Mouse (Mus musculus): ENCODE data around the gene Fam213a. TPM values are rescaled to one million over a fixed set of nuclear protein-coding genes. Genes with fewer than 3 reads are reported as not detected.

Fam213a gene
- total RNA-seq, 4 experiments from 2014 or later, result 135 to 159 (median 145) TPM

DNA sequence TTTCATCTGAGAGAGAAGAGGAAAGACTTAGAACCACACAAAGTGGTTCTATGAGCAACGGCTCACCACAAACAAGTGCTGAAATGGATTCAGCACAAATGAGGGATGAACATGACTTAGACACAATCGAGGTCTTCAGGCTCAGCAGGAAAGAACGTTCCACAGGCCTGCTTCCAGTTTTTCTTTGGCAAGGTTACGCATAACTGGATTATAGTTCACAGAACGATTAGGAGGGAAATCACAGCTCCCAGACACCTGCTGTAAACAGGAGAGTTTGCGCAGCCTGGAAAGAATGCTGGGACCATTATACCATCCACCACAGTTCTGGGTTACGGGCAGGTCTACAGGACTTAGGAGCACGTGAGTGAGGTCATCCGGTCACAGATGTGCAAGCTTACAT lies 7.9 kb downstream of the Fam213a start:
- DNase-seq (ENCODE audit: low spot score in 2 of 2), result no peak

GRCm38 (mm10) chr14:41004201-41005141 lies 9.1 kb downstream of the Fam213a start:
- DNase-seq (ENCODE audit: low spot score in 2 of 2), result peak in 1 of 2 experiments; percentile 24

DNA sequence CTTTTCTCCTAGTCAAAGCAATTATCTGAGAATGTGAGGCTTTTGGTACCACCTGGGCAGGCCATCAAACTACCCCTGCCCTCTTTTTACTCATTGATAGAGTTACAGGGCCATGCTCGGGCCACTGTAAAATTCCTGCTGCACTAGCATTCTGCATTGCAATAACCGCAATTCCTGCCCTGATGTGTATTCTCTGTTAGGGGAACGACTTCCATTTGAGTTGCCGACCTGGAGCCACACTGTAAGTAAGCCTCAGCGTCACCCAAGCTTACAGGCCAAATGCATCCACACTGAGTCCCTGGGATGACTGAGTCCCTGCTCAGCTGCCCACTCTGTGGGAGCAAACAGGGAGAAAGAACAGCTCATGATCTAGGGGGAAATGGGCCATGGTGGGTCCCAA lies 12.0 kb downstream of the Fam213a start:
- no peak for DNase-seq (ENCODE audit: low spot score in 2 of 2)

GRCm38 (mm10) chr14:41000801-41001200 lies 12.8 kb downstream of the Fam213a start:
- no peak for DNase-seq (ENCODE audit: low spot score in 2 of 2)

DNA sequence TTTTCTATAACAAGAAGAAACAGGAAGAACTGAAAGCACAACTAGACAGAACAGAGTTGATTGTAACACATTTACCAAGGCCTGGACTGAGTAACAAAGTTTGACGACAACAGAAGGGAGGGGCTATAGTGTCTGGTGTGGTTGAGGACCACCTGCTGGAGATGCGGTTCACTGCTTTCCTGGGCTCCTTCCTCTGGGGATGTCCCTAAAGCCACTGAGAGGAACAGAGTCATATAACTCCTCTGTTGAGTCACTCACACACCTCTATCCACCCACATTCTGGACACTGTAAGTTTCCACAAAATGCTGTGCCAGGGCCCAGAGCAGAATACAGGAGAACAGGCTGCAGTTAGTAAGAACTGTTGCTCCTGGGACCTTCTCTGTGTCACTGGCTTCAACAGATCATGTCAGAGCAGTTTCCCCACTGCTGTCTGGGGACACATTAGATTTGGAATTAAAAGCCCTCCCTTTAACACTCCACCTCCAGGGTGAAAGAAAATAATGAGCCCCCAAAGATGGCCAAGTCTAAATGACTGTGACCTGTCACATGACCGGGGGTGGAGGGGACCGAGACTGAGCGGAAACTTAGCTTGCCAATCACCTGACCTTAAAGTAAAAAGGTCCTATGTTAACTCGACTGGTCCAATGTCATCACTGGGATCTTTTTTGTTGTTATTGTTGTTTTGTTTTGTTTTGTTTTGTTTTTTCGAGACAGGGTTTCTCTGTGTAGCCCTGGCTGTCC lies 13.5 kb downstream of the Fam213a start:
- DNase-seq (ENCODE audit: low spot score in 2 of 2), result no peak

DNA sequence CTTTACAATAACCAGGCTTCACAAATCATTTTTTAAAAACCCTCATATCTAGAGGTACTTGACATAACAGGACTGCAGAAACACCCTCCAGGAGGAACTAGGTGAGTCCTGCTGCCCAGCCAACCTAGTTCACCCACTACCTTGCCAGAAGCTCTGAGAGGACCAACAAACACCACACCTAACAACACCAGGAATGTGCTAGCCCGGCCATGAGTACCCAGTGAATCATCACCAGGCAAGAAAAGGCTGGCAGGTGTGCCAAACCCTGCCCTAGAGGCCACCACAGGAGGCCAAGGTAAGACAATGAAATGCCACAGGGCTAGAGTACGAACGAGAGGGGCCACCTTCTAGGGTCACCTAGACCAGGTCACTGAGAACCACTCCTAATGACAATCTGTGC lies 17.4 kb downstream of the Fam213a start:
- no peak for DNase-seq (ENCODE audit: low spot score in 2 of 2)

DNA sequence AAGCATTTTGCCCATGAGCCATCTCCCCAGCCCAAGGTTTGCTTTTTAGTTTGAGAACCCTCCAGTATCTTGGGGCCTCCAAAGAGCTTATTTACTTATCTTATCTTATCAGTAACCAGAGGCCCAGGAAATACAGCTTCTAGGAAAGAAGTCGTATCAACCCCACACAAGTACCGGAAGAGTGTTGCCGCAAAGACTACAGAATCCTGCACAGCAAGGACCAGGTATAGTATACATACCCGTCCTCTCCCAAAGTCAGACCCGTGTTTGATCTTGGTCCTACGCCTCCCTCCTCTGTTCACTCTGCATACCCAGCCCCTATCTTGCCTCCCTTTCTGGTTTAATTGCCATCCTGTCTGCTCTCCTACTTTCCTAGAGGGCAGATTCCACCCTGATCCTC lies 21.1 kb downstream of the Fam213a start:
- DNase-seq (ENCODE audit: low spot score in 2 of 2), result no peak

DNA sequence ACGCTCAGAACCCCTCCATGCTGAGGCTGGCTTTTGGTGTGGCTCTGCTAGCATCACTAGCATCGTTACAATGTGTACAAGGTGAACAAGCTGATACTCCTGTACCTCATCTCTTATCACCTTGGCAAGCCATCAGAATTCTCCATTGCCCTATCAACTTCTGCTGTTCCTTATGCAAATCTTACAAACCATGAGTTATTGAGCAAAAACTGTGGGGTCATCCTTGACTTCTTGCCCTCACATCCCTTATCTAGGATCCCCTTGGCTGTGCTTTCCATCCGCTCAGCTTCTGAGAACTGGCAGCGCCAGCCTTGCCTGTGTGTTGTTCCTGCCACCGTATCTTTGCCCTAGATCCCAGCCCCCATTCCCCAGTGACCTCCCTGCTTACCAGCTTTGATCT lies 24.8 kb downstream of the Fam213a start:
- DNase-seq (ENCODE audit: low spot score in 2 of 2), result no peak

- DNase-seq (ENCODE audit: low spot score in 2 of 2), result no peak
Observed at GRCm38 (mm10) chr14:40987184-40987583, 26.4 kb downstream of the Fam213a start.

DNA sequence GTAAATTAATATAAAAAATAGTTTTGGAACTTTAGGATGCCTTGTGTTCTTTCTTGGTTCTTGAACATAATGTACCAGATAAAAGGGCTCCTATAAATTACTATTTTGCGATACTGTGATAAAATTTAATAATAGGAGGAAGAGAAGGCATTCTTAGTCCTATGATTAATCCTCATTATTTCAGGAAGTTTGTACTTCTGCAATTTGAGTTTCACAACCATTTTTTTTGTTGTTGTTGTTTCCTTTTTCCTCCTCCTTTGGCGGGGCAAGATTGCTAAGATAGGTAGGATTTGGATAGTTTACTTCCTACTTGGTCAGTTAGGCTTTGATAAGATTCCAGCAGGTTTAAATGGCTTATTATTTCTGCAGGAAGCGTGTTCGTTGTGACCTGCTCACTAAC lies 28.0 kb downstream of the Fam213a start:
- no peak for DNase-seq (ENCODE audit: low spot score in 2 of 2)

DNA sequence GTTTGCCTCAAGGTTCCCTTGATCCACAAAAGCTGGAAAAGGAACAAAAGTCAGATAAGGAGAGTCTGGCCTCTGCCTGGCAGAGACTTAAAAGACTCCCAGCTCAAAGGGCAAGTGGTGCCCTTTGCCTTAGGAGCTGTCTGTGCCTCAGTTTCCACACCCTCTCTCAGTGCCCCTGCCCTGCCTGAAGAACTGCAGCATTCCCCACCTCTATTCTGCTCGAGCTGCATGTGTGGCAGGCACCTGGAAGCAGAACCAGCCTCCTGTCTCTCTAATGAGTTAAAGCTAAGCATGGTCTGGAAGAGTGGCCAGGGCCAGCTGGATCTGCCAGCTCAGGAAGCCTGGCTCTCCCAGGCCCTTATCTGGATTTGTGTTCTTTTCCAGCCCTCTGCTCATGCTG lies 33.9 kb downstream of the Fam213a start:
- DNase-seq (ENCODE audit: low spot score in 2 of 2), result no peak

- peak in 1 of 2 experiments; percentile 43 for DNase-seq (ENCODE audit: low spot score in 2 of 2)
Observed at GRCm38 (mm10) chr14:40979002-40979401, 34.6 kb downstream of the Fam213a start.

DNA sequence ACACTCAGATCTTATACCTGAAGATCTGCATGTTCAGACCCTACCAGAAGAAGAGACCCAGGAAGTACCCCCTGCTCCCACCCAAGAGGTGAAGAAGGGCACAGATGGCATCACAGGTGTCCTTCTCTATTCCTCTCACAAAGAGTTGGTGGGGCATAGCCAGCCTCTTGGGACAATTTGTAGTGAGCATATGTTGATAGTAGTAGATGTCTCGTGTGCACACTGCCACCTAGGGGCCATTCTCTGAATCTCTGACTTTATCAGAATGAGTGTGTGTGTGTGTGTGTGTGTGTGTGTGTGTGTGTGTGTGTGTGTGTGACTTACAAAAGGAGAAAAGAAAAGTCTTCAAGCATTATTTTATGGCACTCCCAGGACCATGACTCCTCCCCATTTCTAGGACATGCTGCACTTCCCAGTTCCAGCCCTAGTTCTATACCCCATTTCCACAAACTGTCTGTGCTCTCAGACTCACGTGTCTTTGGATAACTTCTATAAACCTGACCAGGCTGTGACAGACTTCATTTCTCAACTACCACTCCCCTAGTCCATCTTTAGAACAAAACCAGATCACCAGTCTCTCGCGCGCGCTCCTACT lies 38.4 kb downstream of the Fam213a start:
- DNase-seq (ENCODE audit: low spot score in 2 of 2), result peak; percentile 61 to 79

- DNase-seq (ENCODE audit: low spot score in 2 of 2), result no peak
Observed at GRCm38 (mm10) chr14:40968051-40968450, 45.5 kb downstream of the Fam213a start.

- no peak for DNase-seq (ENCODE audit: low spot score in 2 of 2)
Observed at GRCm38 (mm10) chr14:40967598-40967900, 46.0 kb downstream of the Fam213a start.

- DNase-seq (ENCODE audit: low spot score in 2 of 2), result peak; percentile 95 to 96
Observed at GRCm38 (mm10) chr14:40966862-40967597, 46.6 kb downstream of the Fam213a start.

GRCm38 (mm10) chr14:40966392-40966861 lies 47.2 kb downstream of the Fam213a start, which contains the start of gene Tspan14:
Gene Tspan14 (minus strand): TSS chr14:40966807.
- peak in 1 of 2 experiments; percentile 44 for DNase-seq (ENCODE audit: low spot score in 2 of 2)

- DNase-seq (ENCODE audit: low spot score in 2 of 2), result no peak
Observed at GRCm38 (mm10) chr14:40965507-40966356, 47.9 kb downstream of the Fam213a start.

- DNase-seq (ENCODE audit: low spot score in 2 of 2), result no peak
Observed at GRCm38 (mm10) chr14:40964881-40965280, 48.7 kb downstream of the Fam213a start.

DNA sequence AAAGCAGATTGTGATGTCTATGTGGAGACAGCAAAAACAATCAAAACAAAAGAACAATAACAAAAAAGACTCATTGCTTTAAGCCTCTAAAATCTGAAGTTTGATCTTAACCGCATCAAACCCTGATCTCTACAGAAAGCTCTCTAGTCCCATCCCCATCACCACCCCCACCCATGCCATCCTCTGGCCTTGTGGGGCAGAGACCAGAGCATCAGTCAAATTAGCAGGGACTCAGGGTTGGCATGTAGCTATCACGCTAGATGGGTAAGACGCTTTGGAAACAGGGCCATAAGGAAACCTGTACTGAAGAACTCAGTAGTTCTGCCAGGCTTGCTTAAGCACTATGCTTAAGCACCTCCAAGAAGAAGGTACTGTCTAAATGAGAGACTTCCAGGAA lies 49.4 kb downstream of the Fam213a start:
- no peak for DNase-seq (ENCODE audit: low spot score in 2 of 2)
